Mouse (Mus musculus): ENCODE results near the gene B4galt2. TPM values are rescaled to one million over a fixed set of nuclear protein-coding genes. Genes with fewer than 3 reads are reported as not detected.

B4galt2 gene
- polyA plus RNA-seq, 1 experiment from 2014 or later = 13.8 TPM

- no peaks in the 10 kb centered on the region for H3K4me1 ChIP-seq (ENCODE audit: control insufficient read depth, insufficient read depth, low read length)
- 73% methylated on average over 3 of the region's 3 CpGs for WGBS (ENCODE audit: insufficient replicate concordance)
- H3K36me3 ChIP-seq (ENCODE audit: control insufficient read depth, insufficient read depth, low read length) = peaks cover 39% of the 10 kb centered on the region
- no peaks in the 10 kb centered on the region for H3K9me3 ChIP-seq (replicated peaks; ENCODE audit: control insufficient read depth, low read length)
- H3K27me3 ChIP-seq (ENCODE audit: control insufficient read depth, insufficient read depth, low read length) = no peaks in the 10 kb centered on the region
- H3K9ac ChIP-seq (ENCODE audit: low read depth, low read length) = no peak overlapping the region
- no peak for ATAC-seq (replicated peaks; ENCODE audit: insufficient number of reproducible peaks, low FRiP score, low TSS enrichment)
- no peak overlapping the region for H3K4me2 ChIP-seq
- H3K27ac ChIP-seq (ENCODE audit: low read depth, low read length) = no peak overlapping the region
- no peak overlapping the region for H3K4me3 ChIP-seq (ENCODE audit: low read depth, low read length)
These were observed 14.8 kb upstream of the B4galt2 start for GRCm38 (mm10) chr4:117898111-117898510.

GRCm38 (mm10) chr4:117896031-117896430 is 12.7 kb upstream of the B4galt2 start:
- Histone ChIP-seq H3K27me3 (ENCODE audit: control insufficient read depth, insufficient read depth, low read length) (no peaks in the 10 kb centered on the region), H3K9ac (ENCODE audit: low read depth, low read length) (no peak overlapping the region), H3K36me3 (ENCODE audit: control insufficient read depth, insufficient read depth, low read length) (peaks cover 28% of the 10 kb centered on the region), H3K27ac (ENCODE audit: low read depth, low read length) (no peak overlapping the region), H3K4me1 (ENCODE audit: control insufficient read depth, insufficient read depth, low read length) (peaks cover 4% of the 10 kb centered on the region), H3K4me3 (ENCODE audit: low read depth, low read length) (no peak overlapping the region), H3K4me2 (no peak overlapping the region), H3K9me3 (replicated peaks; ENCODE audit: control insufficient read depth, low read length) (no peaks in the 10 kb centered on the region)
- 92% methylated on average over 6 of the region's 6 CpGs for WGBS (ENCODE audit: insufficient replicate concordance)
- ATAC-seq (replicated peaks; ENCODE audit: insufficient number of reproducible peaks, low FRiP score, low TSS enrichment) = no peak

GRCm38 (mm10) chr4:117895339-117895738 is 12.1 kb upstream of the B4galt2 start:
- Histone ChIP-seq H3K9me3 (replicated peaks; ENCODE audit: control insufficient read depth, low read length) (no peaks in the 10 kb centered on the region), H3K27me3 (ENCODE audit: control insufficient read depth, insufficient read depth, low read length) (no peaks in the 10 kb centered on the region), H3K4me3 (ENCODE audit: low read depth, low read length) (no peak overlapping the region), H3K4me1 (ENCODE audit: control insufficient read depth, insufficient read depth, low read length) (peaks cover 4% of the 10 kb centered on the region), H3K4me2 (no peak overlapping the region), H3K9ac (ENCODE audit: low read depth, low read length) (no peak overlapping the region), H3K27ac (ENCODE audit: low read depth, low read length) (no peak overlapping the region), H3K36me3 (ENCODE audit: control insufficient read depth, insufficient read depth, low read length) (peaks cover 22% of the 10 kb centered on the region)
- WGBS (ENCODE audit: insufficient replicate concordance) = 78% methylated on average over 7 of the region's 7 CpGs
- ATAC-seq (replicated peaks; ENCODE audit: insufficient number of reproducible peaks, low FRiP score, low TSS enrichment) = no peak

- H3K9me3 ChIP-seq (replicated peaks; ENCODE audit: control insufficient read depth, low read length) = no peaks in the 10 kb centered on the region
- H3K4me2 ChIP-seq = no peak overlapping the region
- no peaks in the 10 kb centered on the region for H3K27me3 ChIP-seq (ENCODE audit: control insufficient read depth, insufficient read depth, low read length)
- no peak for ATAC-seq (replicated peaks; ENCODE audit: insufficient number of reproducible peaks, low FRiP score, low TSS enrichment)
- no peak overlapping the region for H3K4me3 ChIP-seq (ENCODE audit: low read depth, low read length)
- no peak overlapping the region for H3K27ac ChIP-seq (ENCODE audit: low read depth, low read length)
- H3K36me3 ChIP-seq (ENCODE audit: control insufficient read depth, insufficient read depth, low read length) = peaks cover 16% of the 10 kb centered on the region
- no peak overlapping the region for H3K9ac ChIP-seq (ENCODE audit: low read depth, low read length)
- 85% methylated on average over 8 of the region's 8 CpGs for WGBS (ENCODE audit: insufficient replicate concordance)
- H3K4me1 ChIP-seq (ENCODE audit: control insufficient read depth, insufficient read depth, low read length) = peaks cover 4% of the 10 kb centered on the region
These were observed 11.3 kb upstream of the B4galt2 start for GRCm38 (mm10) chr4:117894601-117895000.

GRCm38 (mm10) chr4:117893376-117893775 is 10.1 kb upstream of the B4galt2 start:
- Histone ChIP-seq H3K9me3 (replicated peaks; ENCODE audit: control insufficient read depth, low read length) (no peaks in the 10 kb centered on the region), H3K4me1 (ENCODE audit: control insufficient read depth, insufficient read depth, low read length) (peaks cover 4% of the 10 kb centered on the region), H3K9ac (ENCODE audit: low read depth, low read length) (no peak overlapping the region), H3K27ac (ENCODE audit: low read depth, low read length) (no peak overlapping the region), H3K4me3 (ENCODE audit: low read depth, low read length) (no peak overlapping the region), H3K27me3 (ENCODE audit: control insufficient read depth, insufficient read depth, low read length) (no peaks in the 10 kb centered on the region), H3K36me3 (ENCODE audit: control insufficient read depth, insufficient read depth, low read length) (peaks cover 8% of the 10 kb centered on the region), H3K4me2 (no peak overlapping the region)
- WGBS (ENCODE audit: insufficient replicate concordance) = 11% methylated on average over 9 of the region's 9 CpGs
- ATAC-seq (replicated peaks; ENCODE audit: insufficient number of reproducible peaks, low FRiP score, low TSS enrichment) = no peak

- Histone ChIP-seq H3K4me2 (peak within 1 kb of the TSS; percentile 71), H3K9me3 (replicated peaks; ENCODE audit: control insufficient read depth, low read length) (no peaks in the 10 kb centered on the region), H3K4me3 (ENCODE audit: low read depth, low read length) (peak within 1 kb of the TSS; percentile 87), H3K4me1 (ENCODE audit: control insufficient read depth, insufficient read depth, low read length) (peaks cover 4% of the 10 kb centered on the region), H3K27ac (ENCODE audit: low read depth, low read length) (no peak within 1 kb of the TSS), H3K27me3 (ENCODE audit: control insufficient read depth, insufficient read depth, low read length) (no peaks in the 10 kb centered on the region), H3K9ac (ENCODE audit: low read depth, low read length) (peak within 1 kb of the TSS; percentile 67), H3K36me3 (ENCODE audit: control insufficient read depth, insufficient read depth, low read length) (peaks cover 7% of the 10 kb centered on the region)
- peak; percentile 65 for ATAC-seq (replicated peaks; ENCODE audit: insufficient number of reproducible peaks, low FRiP score, low TSS enrichment)
- WGBS (ENCODE audit: insufficient replicate concordance) = under 1% methylated on average over 21 of the region's 21 CpGs
These were observed 8.5 kb upstream of the B4galt2 start, which contains the start of gene Dph2 for GRCm38 (mm10) chr4:117891738-117892161. TSS of gene Dph2 (minus strand) at chr4:117892032.

- H3K4me3 ChIP-seq (ENCODE audit: low read depth, low read length) = no peak overlapping the region
- H3K4me2 ChIP-seq = peak overlapping the region; percentile 71
- no peak for ATAC-seq (replicated peaks; ENCODE audit: insufficient number of reproducible peaks, low FRiP score, low TSS enrichment)
- H3K9ac ChIP-seq (ENCODE audit: low read depth, low read length) = no peak overlapping the region
- no peaks in the 10 kb centered on the region for H3K9me3 ChIP-seq (replicated peaks; ENCODE audit: control insufficient read depth, low read length)
- WGBS (ENCODE audit: insufficient replicate concordance) = 87% methylated on average over 8 of the region's 8 CpGs
- H3K27me3 ChIP-seq (ENCODE audit: control insufficient read depth, insufficient read depth, low read length) = no peaks in the 10 kb centered on the region
- H3K4me1 ChIP-seq (ENCODE audit: control insufficient read depth, insufficient read depth, low read length) = peaks cover 9% of the 10 kb centered on the region
- H3K27ac ChIP-seq (ENCODE audit: low read depth, low read length) = no peak overlapping the region
- peaks cover 5% of the 10 kb centered on the region for H3K36me3 ChIP-seq (ENCODE audit: control insufficient read depth, insufficient read depth, low read length)
These were observed 7.5 kb upstream of the B4galt2 start for GRCm38 (mm10) chr4:117890750-117891149.

GRCm38 (mm10) chr4:117890031-117890430 is 6.7 kb upstream of the B4galt2 start:
- Histone ChIP-seq H3K4me3 (ENCODE audit: low read depth, low read length) (no peak overlapping the region), H3K4me2 (no peak overlapping the region), H3K9me3 (replicated peaks; ENCODE audit: control insufficient read depth, low read length) (no peaks in the 10 kb centered on the region), H3K4me1 (ENCODE audit: control insufficient read depth, insufficient read depth, low read length) (peaks cover 9% of the 10 kb centered on the region), H3K27me3 (ENCODE audit: control insufficient read depth, insufficient read depth, low read length) (no peaks in the 10 kb centered on the region), H3K27ac (ENCODE audit: low read depth, low read length) (no peak overlapping the region), H3K36me3 (ENCODE audit: control insufficient read depth, insufficient read depth, low read length) (peaks cover 9% of the 10 kb centered on the region), H3K9ac (ENCODE audit: low read depth, low read length) (no peak overlapping the region)
- no peak for ATAC-seq (replicated peaks; ENCODE audit: insufficient number of reproducible peaks, low FRiP score, low TSS enrichment)
- 87% methylated on average over 14 of the region's 14 CpGs for WGBS (ENCODE audit: insufficient replicate concordance)

- 85% methylated on average over 15 of the region's 15 CpGs for WGBS (ENCODE audit: insufficient replicate concordance)
- no peak overlapping the region for H3K27ac ChIP-seq (ENCODE audit: low read depth, low read length)
These were observed 6.2 kb upstream of the B4galt2 start for GRCm38 (mm10) chr4:117889471-117889870.

More at GRCm38 (mm10) chr4:117889471-117889870, 6.2 kb upstream of the B4galt2 start:
- H3K4me3 ChIP-seq (ENCODE audit: low read depth, low read length) = no peak overlapping the region
- no peak overlapping the region for H3K9ac ChIP-seq (ENCODE audit: low read depth, low read length)
- no peak for ATAC-seq (replicated peaks; ENCODE audit: insufficient number of reproducible peaks, low FRiP score, low TSS enrichment)
- no peaks in the 10 kb centered on the region for H3K27me3 ChIP-seq (ENCODE audit: control insufficient read depth, insufficient read depth, low read length)
- no peaks in the 10 kb centered on the region for H3K9me3 ChIP-seq (replicated peaks; ENCODE audit: control insufficient read depth, low read length)
- H3K36me3 ChIP-seq (ENCODE audit: control insufficient read depth, insufficient read depth, low read length) = peaks cover 13% of the 10 kb centered on the region
- H3K4me1 ChIP-seq (ENCODE audit: control insufficient read depth, insufficient read depth, low read length) = peaks cover 9% of the 10 kb centered on the region
- H3K4me2 ChIP-seq = no peak overlapping the region

Measured in heart, embryonic 11.5 days (tissue).